Mouse (Mus musculus) stomach, postnatal 0 days (tissue): ENCODE data around the gene Tbca. TPM values are rescaled to one million over a fixed set of nuclear protein-coding genes. Genes with fewer than 3 reads are reported as not detected.

Experiments
- ATAC-seq: fragments of 200-750 bp; cut with Nextera tagmentation; 2 replicates; pipeline ENCODE4 v1.8.0; 2017; ENCODE audit not compliant: low FRiP score, low TSS enrichment
- DNase-seq: peaks from one replicate; pipeline ENCODE4 v3.0.0-alpha.2; 2016; ENCODE audit warnings: low spot score
- H3K27ac ChIP-seq: fragments of 300-500 bp; sonication (generic); replicated peaks from 2 replicates; pipeline ENCODE4 v1.5.1; 2014; ENCODE audit warnings: mild to moderate bottlenecking, control low read depth
- H3K27me3 ChIP-seq: fragments of 300-500 bp; sonication (generic); 2 replicates; pipeline ENCODE4 v1.6.1; 2014; ENCODE audit warnings: low read length; ENCODE audit not compliant: control insufficient read depth, insufficient read depth
- H3K36me3 ChIP-seq: fragments of 300-500 bp; sonication (generic); 2 replicates; pipeline ENCODE4 v1.6.1; 2014; ENCODE audit warnings: low read length, mixed read lengths; ENCODE audit not compliant: control insufficient read depth, insufficient read depth
- H3K4me1 ChIP-seq: fragments of 300-500 bp; sonication (generic); replicated peaks from 2 replicates; pipeline ENCODE4 v1.6.1; 2014; ENCODE audit warnings: antibody characterized with exemption; ENCODE audit not compliant: control insufficient read depth, insufficient read depth
- H3K4me2 ChIP-seq: fragments of 300-500 bp; sonication (generic); replicated peaks from 2 replicates; pipeline ENCODE4 v1.6.1; 2014; ENCODE audit warnings: low read depth, mild to moderate bottlenecking, control low read depth, moderate library complexity
- H3K4me3 ChIP-seq: fragments of 300-500 bp; sonication (generic); 2 replicates; pipeline ENCODE4 v1.5.1; 2014; ENCODE audit warnings: low read depth, low read length, control low read depth
- H3K9ac ChIP-seq: fragments of 300-500 bp; sonication (generic); 2 replicates; pipeline ENCODE4 v1.6.1; 2014; ENCODE audit warnings: mild to moderate bottlenecking, low read length, control low read depth, mixed read lengths
- H3K9me3 ChIP-seq: fragments of 300-500 bp; sonication (generic); 2 replicates; pipeline ENCODE4 v1.6.1; 2016; ENCODE audit warnings: low read length; ENCODE audit not compliant: control insufficient read depth
- CTCF ChIP-seq: IDR thresholded peaks from 2 replicates; pipeline ENCODE4 v1.5.1; 2016; ENCODE audit warnings: antibody characterized with exemption, low read depth, mild to moderate bottlenecking, moderate library complexity
- EP300 ChIP-seq: optimal IDR thresholded peaks from 2 replicates; pipeline ENCODE3; 2016; ENCODE audit warnings: antibody characterized with exemption
- WGBS: fragments of 180-500 bp; shearing (Covaris S2); extraction: QIAGEN DNeasy Blood & Tissue Kit; methylation state at CpG from one replicate; pipeline ENCODE4 v1.1.7; 2014; 5-methylcytosine and 5-hydroxymethylcytosine counted together
- polyA plus RNA-seq: library from polyadenylated mRNA; unstranded; fragments of >200 nt; fragmentation: Nextera tagmentation; extraction: Ambion mirVana; gene quantifications from 2 replicates; pipeline ENCODE4 v1.2.1, GENCODE M21; 2015

Tbca gene
- polyA plus RNA-seq, 1 experiment from 2014 or later: 217 TPM

GRCm38 (mm10) chr13:94813770-94814169 lies 25.1 kb downstream of the Tbca start:
- H3K4me3 ChIP-seq: no peak overlapping the region
- DNase-seq: no peak
- H3K27ac ChIP-seq: no peak overlapping the region
- H3K4me1 ChIP-seq: 0 out of 2 replicates have a peak, but pooled peaks cover 3% of the 10 kb centered on the region
- 66% methylated on average over 3 of the region's 3 CpGs for WGBS
- no peaks in the 10 kb centered on the region for H3K36me3 ChIP-seq
- no peaks in the 10 kb centered on the region for H3K27me3 ChIP-seq
- no peak overlapping the region for H3K4me2 ChIP-seq
- no peaks in the 10 kb centered on the region for H3K9me3 ChIP-seq
- H3K9ac ChIP-seq: no peak overlapping the region
- ATAC-seq: no peak
- no peak for TF ChIP-seq CTCF
- TF ChIP-seq EP300: no peak

- no peak overlapping the region for H3K27ac ChIP-seq
- no peak overlapping the region for H3K9ac ChIP-seq
- ATAC-seq (no peak), DNase-seq (no peak)
- 0 out of 2 replicates have a peak, but pooled peaks cover 3% of the 10 kb centered on the region for H3K4me1 ChIP-seq
- H3K9me3 ChIP-seq: no peaks in the 10 kb centered on the region
- H3K27me3 ChIP-seq: no peaks in the 10 kb centered on the region
- no peak for TF ChIP-seq EP300
- TF ChIP-seq CTCF: no peak
- 70% methylated on average over 3 of the region's 3 CpGs for WGBS
- no peak overlapping the region for H3K4me2 ChIP-seq
- H3K4me3 ChIP-seq: no peak overlapping the region
- no peaks in the 10 kb centered on the region for H3K36me3 ChIP-seq
Observed at GRCm38 (mm10) chr13:94820516-94820915, 31.8 kb downstream of the Tbca start.

GRCm38 (mm10) chr13:94820956-94821355 lies 32.2 kb downstream of the Tbca start:
- ATAC-seq (no peak), DNase-seq (no peak)
- H3K9ac ChIP-seq: no peak overlapping the region
- H3K4me3 ChIP-seq: no peak overlapping the region
- no peaks in the 10 kb centered on the region for H3K27me3 ChIP-seq
- no peak overlapping the region for H3K27ac ChIP-seq
- 0 out of 2 replicates have a peak, but pooled peaks cover 3% of the 10 kb centered on the region for H3K4me1 ChIP-seq
- H3K4me2 ChIP-seq: no peak overlapping the region
- 70% methylated on average over 2 of the region's 2 CpGs for WGBS
- no peaks in the 10 kb centered on the region for H3K9me3 ChIP-seq
- H3K36me3 ChIP-seq: no peaks in the 10 kb centered on the region
- TF ChIP-seq EP300 (no peak), CTCF (no peak)

GRCm38 (mm10) chr13:94826389-94826788 lies 37.7 kb downstream of the Tbca start:
- H3K9ac ChIP-seq: no peak overlapping the region
- no peaks in the 10 kb centered on the region for H3K9me3 ChIP-seq
- no peak for DNase-seq
- ATAC-seq: no peak
- 78% methylated on average over 5 of the region's 5 CpGs for WGBS
- no peaks in the 10 kb centered on the region for H3K4me1 ChIP-seq
- H3K4me3 ChIP-seq: no peak overlapping the region
- H3K27me3 ChIP-seq: no peaks in the 10 kb centered on the region
- H3K4me2 ChIP-seq: no peak overlapping the region
- no peak overlapping the region for H3K27ac ChIP-seq
- TF ChIP-seq CTCF (no peak), EP300 (no peak)
- no peaks in the 10 kb centered on the region for H3K36me3 ChIP-seq

GRCm38 (mm10) chr13:94826986-94827385 lies 38.3 kb downstream of the Tbca start:
- Histone ChIP-seq H3K27me3 (no peaks in the 10 kb centered on the region), H3K4me1 (no peaks in the 10 kb centered on the region), H3K9ac (no peak overlapping the region), H3K4me2 (no peak overlapping the region), H3K4me3 (no peak overlapping the region), H3K27ac (no peak overlapping the region), H3K36me3 (no peaks in the 10 kb centered on the region), H3K9me3 (no peaks in the 10 kb centered on the region)
- no peak for DNase-seq
- no peak for ATAC-seq
- 83% methylated on average over 2 of the region's 2 CpGs for WGBS
- TF ChIP-seq CTCF (no peak), EP300 (no peak)

GRCm38 (mm10) chr13:94827847-94828246 lies 39.1 kb downstream of the Tbca start:
- TF ChIP-seq CTCF: no peak
- no peaks in the 10 kb centered on the region for H3K9me3 ChIP-seq
- H3K4me3 ChIP-seq: no peak overlapping the region
- 0 out of 2 replicates have a peak, but pooled peaks cover 2% of the 10 kb centered on the region for H3K36me3 ChIP-seq
- H3K4me2 ChIP-seq: no peak overlapping the region
- ATAC-seq (no peak), DNase-seq (no peak)
- no peak overlapping the region for H3K27ac ChIP-seq
- no peak overlapping the region for H3K9ac ChIP-seq
- H3K27me3 ChIP-seq: no peaks in the 10 kb centered on the region
- H3K4me1 ChIP-seq: no peaks in the 10 kb centered on the region
- WGBS: 21% methylated on average over 2 of the region's 2 CpGs
